9 mouse cellular contexts compared by ENCODE assay signal in the genomic region with DNA sequence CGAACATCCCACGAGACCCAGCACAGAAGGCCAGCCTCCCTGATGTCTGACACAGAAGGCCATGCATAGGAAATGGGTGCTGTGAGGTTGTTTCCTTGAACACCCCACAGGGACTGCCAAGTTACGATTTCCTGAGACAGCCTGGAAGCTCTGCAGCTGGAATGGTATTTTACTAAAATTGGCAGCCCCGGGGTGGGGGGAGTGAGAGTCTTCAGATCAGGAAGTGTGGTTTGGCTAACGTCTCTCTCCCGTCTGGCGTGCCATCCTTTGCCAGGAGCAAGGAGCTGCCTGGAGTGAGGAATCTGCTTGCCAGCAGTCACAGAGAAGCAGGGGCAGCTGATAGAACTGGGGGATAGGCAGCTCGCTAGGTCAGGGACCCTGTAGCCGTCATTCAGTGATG. TPM values are rescaled to one million over a fixed set of nuclear protein-coding genes. Genes with fewer than 3 reads are reported as not detected.
A peak's percentile ranks its signal among the peaks of the same experiment; 100 is the strongest.
DNase-seq lines count a peak whose midpoint lies in the region; ATAC-seq lines count a peak whose summit lies in the region.
"Had no signal": no experiment of that assay in that cellular context is flagged by ENCODE, and none has a peak within 500 bp of the region (broad histone marks: within the 10 kb centered on the region; RNA-seq: fewer than 3 reads in every experiment).

No protein-coding gene starts in this region.

- no peak overlapping the region for H3K9ac ChIP-seq in forebrain, embryonic 14.5 days (ENCODE audit: low read length)
- no peak overlapping the region for H3K9ac ChIP-seq in midbrain, embryonic 11.5 days (ENCODE audit: low read length)
- H3K9ac ChIP-seq: liver, embryonic 13.5 days had no signal

- peak overlapping the region; percentile 44; the same call in 1 of the 2 replicates for H3K27ac ChIP-seq in forebrain, embryonic 14.5 days (ENCODE audit: low read depth, low read length)
- H3K27ac ChIP-seq in forebrain, embryonic 10.5 days: no peak overlapping the region
- H3K27ac ChIP-seq in midbrain, embryonic 11.5 days (ENCODE audit: low read depth, low read length): no peak overlapping the region
- H3K27ac ChIP-seq: liver, embryonic 13.5 days had no signal

- H3K4me1 ChIP-seq in forebrain, embryonic 14.5 days (ENCODE audit: control insufficient read depth, insufficient read depth, low read length): no peaks in the 10 kb centered on the region
- H3K4me1 ChIP-seq in forebrain, embryonic 10.5 days: no peaks in the 10 kb centered on the region
- H3K4me1 ChIP-seq in midbrain, embryonic 11.5 days (ENCODE audit: control insufficient read depth, insufficient read depth, low read length): no peaks in the 10 kb centered on the region
- H3K4me1 ChIP-seq: liver, embryonic 13.5 days had no signal

- intact Hi-C loops in heart, postnatal 36 days (cut with DNase I): no loop called here
- intact Hi-C loops in left cerebral cortex, postnatal 25 days (cut with DNase I): loop anchor here (10.0 kb wide), 1 partner anchor 143 kb away; no protein-coding TSS in a partner anchor

- DNase-seq in forebrain, embryonic 14.5 days (ENCODE audit: low spot score): peak; percentile 86
- no peak for DNase-seq in forebrain, embryonic 10.5 days (ENCODE audit: extremely low spot score, low spot score)
- DNase-seq in adipocyte (ENCODE audit: low spot score): peak; percentile 33
- peak; percentile 60 for DNase-seq in fibroblast of lung, adult 2 months (ENCODE audit: low read depth)
- peak; percentile 23 to 25 for DNase-seq in heart, postnatal 36 days
- peak; percentile 50 to 91 for DNase-seq in left cerebral cortex, postnatal 25 days (ENCODE audit: low spot score in 2 of 2)
- no peak for DNase-seq in T-cell, adult 2 months (ENCODE audit: low spot score)
- no peak for DNase-seq in midbrain, embryonic 11.5 days (ENCODE audit: low spot score, missing footprints)
- DNase-seq: liver, embryonic 13.5 days had no signal

- no peaks in the 10 kb centered on the region for H3K36me3 ChIP-seq in forebrain, embryonic 14.5 days (ENCODE audit: control insufficient read depth, insufficient read depth, low read length)
- H3K36me3 ChIP-seq in forebrain, embryonic 10.5 days (replicated peaks): no peaks in the 10 kb centered on the region
- H3K36me3 ChIP-seq in midbrain, embryonic 11.5 days (ENCODE audit: control insufficient read depth, insufficient read depth, low read length): no peaks in the 10 kb centered on the region
- H3K36me3 ChIP-seq: liver, embryonic 13.5 days had no signal

- no peak overlapping the region for H3K4me2 ChIP-seq in forebrain, embryonic 14.5 days (ENCODE audit: low read length)
- H3K4me2 ChIP-seq in midbrain, embryonic 11.5 days: no peak overlapping the region
- H3K4me2 ChIP-seq: liver, embryonic 13.5 days had no signal

- WGBS in forebrain, embryonic 14.5 days: 48% methylated on average over 9 of the region's 9 CpGs
- WGBS in forebrain, embryonic 10.5 days: 76% methylated on average over 9 of the region's 9 CpGs
- 67% methylated on average over 9 of the region's 9 CpGs for WGBS in midbrain, embryonic 11.5 days

- peak; percentile 83; the same call in 1 of the 2 replicates for ATAC-seq in forebrain, embryonic 14.5 days
- ATAC-seq in midbrain, embryonic 11.5 days (ENCODE audit: low FRiP score): no peak

- H3K27me3 ChIP-seq in forebrain, embryonic 14.5 days (replicated peaks; ENCODE audit: control insufficient read depth, insufficient read depth, low read length): no peaks in the 10 kb centered on the region
- no peaks in the 10 kb centered on the region for H3K27me3 ChIP-seq in forebrain, embryonic 10.5 days (ENCODE audit: poor library complexity, severe bottlenecking)
- H3K27me3 ChIP-seq in midbrain, embryonic 11.5 days (ENCODE audit: control insufficient read depth, insufficient read depth, low read length): no peaks in the 10 kb centered on the region
- H3K27me3 ChIP-seq: liver, embryonic 13.5 days had no signal

- H3K4me3 ChIP-seq in forebrain, embryonic 14.5 days (ENCODE audit: low read depth, low read length): no peak overlapping the region
- H3K4me3 ChIP-seq in forebrain, embryonic 10.5 days: no peak overlapping the region
- H3K4me3 ChIP-seq in midbrain, embryonic 11.5 days (ENCODE audit: low read depth, low read length): no peak overlapping the region
- H3K4me3 ChIP-seq: liver, embryonic 13.5 days had no signal

- H3K9me3 ChIP-seq in forebrain, embryonic 14.5 days (replicated peaks; ENCODE audit: control insufficient read depth, low read length): no peaks in the 10 kb centered on the region
- H3K9me3 ChIP-seq in forebrain, embryonic 10.5 days: no peaks in the 10 kb centered on the region
- H3K9me3 ChIP-seq in midbrain, embryonic 11.5 days (ENCODE audit: control insufficient read depth, low read length): no peaks in the 10 kb centered on the region
- H3K9me3 ChIP-seq: liver, embryonic 13.5 days had no signal

RNA-seq across cellular contexts. Expression of a gene that starts 2.4 kb away (rescaled TPM):
- 0.19 and 0.32 TPM in 2 replicates for polyA plus RNA-seq in forebrain, embryonic 14.5 days (2014; fragmentation: Nextera tagmentation; extraction: Ambion mirVana)
- not detected in 2 replicates for polyA plus RNA-seq in forebrain, embryonic 10.5 days (2016; fragmentation: Nextera tagmentation; extraction: Ambion mirVana)
- total RNA-seq in heart, postnatal 36 days (2021): not detected
- total RNA-seq in left cerebral cortex, postnatal 25 days (2021): under 1 TPM; 0.23 to 0.46 TPM
- polyA plus RNA-seq in midbrain, embryonic 11.5 days (2014; fragmentation: Nextera tagmentation; extraction: Ambion mirVana): 0.04 and 0.05 TPM in 2 replicates
- polyA plus RNA-seq: liver, embryonic 13.5 days had no signal

RNA-seq across cellular contexts. Expression of a gene that starts 45.8 kb away (rescaled TPM):
- 83.3 and 85.3 TPM in 2 replicates for polyA plus RNA-seq in forebrain, embryonic 14.5 days (2014; fragmentation: Nextera tagmentation; extraction: Ambion mirVana)
- 48.7 and 50.1 TPM in 2 replicates for polyA plus RNA-seq in forebrain, embryonic 10.5 days (2016; fragmentation: Nextera tagmentation; extraction: Ambion mirVana)
- 10 to 100 TPM; 73.4 to 77.8 TPM for total RNA-seq in heart, postnatal 36 days (2021)
- total RNA-seq in left cerebral cortex, postnatal 25 days (2021): 10 to 100 TPM; 57.6 to 63.9 TPM
- 76.8 and 79.4 TPM in 2 replicates for polyA plus RNA-seq in midbrain, embryonic 11.5 days (2014; fragmentation: Nextera tagmentation; extraction: Ambion mirVana)

Comparison
In these comparisons a context has a peak if more than half of its experiments do, and no peak if none do; other contexts are left out.
1. DNase-seq: peak in forebrain, embryonic 14.5 days (single experiment), adipocyte (single experiment), fibroblast of lung, adult 2 months (single experiment), heart, postnatal 36 days (2 of 2) and left cerebral cortex, postnatal 25 days (2 of 2); none in forebrain, embryonic 10.5 days (single experiment), T-cell, adult 2 months (single experiment) and midbrain, embryonic 11.5 days (single experiment).